Mouse (Mus musculus) liver, embryonic 14.5 days (tissue): Measurements from ENCODE around the gene Ostn. TPM values are rescaled to one million over a fixed set of nuclear protein-coding genes. Genes with fewer than 3 reads are reported as not detected.

Experiments
- ATAC-seq: fragments of 200-750 bp; cut with Nextera tagmentation; 2 replicates; pipeline ENCODE4 v1.8.0; 2017; ENCODE audit warnings: moderate number of reproducible peaks, mild to moderate bottlenecking, moderate library complexity; ENCODE audit not compliant: insufficient read depth
- DNase-seq, 3 experiments: peaks; one replicate each; pipeline ENCODE4 v3.0.0-alpha.2; 2012 to 2013; ENCODE audit warnings: low read depth in 3 of 3, low spot score in 3 of 3
- H3K27ac ChIP-seq: fragments of 300-500 bp; sonication (generic); 2 replicates; pipeline ENCODE4 v1.5.1; 2014; ENCODE audit warnings: moderate library complexity, mild to moderate bottlenecking, control low read depth, inconsistent platforms
- H3K27me3 ChIP-seq: fragments of 300-500 bp; sonication (generic); 2 replicates; pipeline ENCODE4 v1.6.1; 2014; ENCODE audit warnings: mild to moderate bottlenecking, low read length, moderate library complexity; ENCODE audit not compliant: control insufficient read depth, insufficient read depth
- H3K36me3 ChIP-seq: fragments of 300-500 bp; sonication (generic); replicated peaks from 2 replicates; pipeline ENCODE4 v1.6.1; 2014; ENCODE audit warnings: low read depth; ENCODE audit not compliant: control insufficient read depth, insufficient read depth
- H3K4me1 ChIP-seq, 2 experiments: fragments of 200-500 bp in 1 of 2; fragments of 300-500 bp in 1 of 2; sonication (generic) in 1 of 2; replicated peaks; 2 replicates each; pipeline ENCODE4 v1.6.1; 2012 to 2014; ENCODE audit warnings: antibody characterized with exemption in 1 of 2, inconsistent platforms in 1 of 2, low read length in 1 of 2; ENCODE audit not compliant: control insufficient read depth in 2 of 2, insufficient read depth in 2 of 2
- H3K4me2 ChIP-seq: fragments of 300-500 bp; sonication (generic); 2 replicates; pipeline ENCODE4 v1.6.1; 2014; ENCODE audit warnings: low read depth, mild to moderate bottlenecking, control low read depth, moderate library complexity
- H3K4me3 ChIP-seq, 2 experiments: fragments of 200-500 bp in 1 of 2; fragments of 300-500 bp in 1 of 2; sonication (generic) in 1 of 2; 2 replicates each; pipeline ENCODE4 v1.5.1; 2012 to 2014; ENCODE audit warnings: low read depth in 2 of 2, low read length in 2 of 2, mild to moderate bottlenecking in 2 of 2, control low read depth in 1 of 2, inconsistent platforms in 1 of 2, moderate library complexity in 1 of 2; ENCODE audit not compliant: insufficient read depth in 1 of 2
- H3K9ac ChIP-seq: fragments of 300-500 bp; sonication (generic); replicated peaks from 2 replicates; pipeline ENCODE4 v1.6.1; 2014; ENCODE audit warnings: mild to moderate bottlenecking, control low read depth, moderate library complexity
- H3K9me3 ChIP-seq: fragments of 300-500 bp; sonication (generic); 2 replicates; pipeline ENCODE4 v1.6.1; 2016; ENCODE audit warnings: low read length, mixed read lengths; ENCODE audit not compliant: control insufficient read depth
- CTCF ChIP-seq: IDR thresholded peaks from 2 replicates; pipeline ENCODE4 v1.5.1; 2016; ENCODE audit warnings: antibody characterized with exemption, low read depth, control low read depth
- EP300 ChIP-seq: IDR thresholded peaks from 2 replicates; pipeline ENCODE4 v1.6.1; 2016; ENCODE audit warnings: antibody characterized with exemption, low read depth
- WGBS: fragments of 180-500 bp; shearing (Covaris S2); extraction: QIAGEN DNeasy Blood & Tissue Kit; methylation state at CpG from one replicate; pipeline ENCODE4 v1.1.7; 2014; ENCODE audit not compliant: insufficient replicate concordance; 5-methylcytosine and 5-hydroxymethylcytosine counted together
- polyA plus RNA-seq, 2 experiments: library from polyadenylated mRNA; depleted of rRNA in 1 of 2; stranded (reverse) in 1 of 2; unstranded in 1 of 2; fragments of >200 nt; fragmentation: Nextera tagmentation in 1 of 2; extraction: Ambion mirVana in 1 of 2; gene quantifications; 2 replicates each; pipeline versions ENCODE4 v1.2.1 to v1.2.3; 2012 to 2014

Ostn gene
- polyA plus RNA-seq, 2 experiments = not detected

- TF ChIP-seq CTCF (no peak), EP300 (no peak)
- no peaks in the 10 kb centered on the region for H3K27me3 ChIP-seq
- no peak overlapping the region for H3K27ac ChIP-seq
- ATAC-seq (no peak), DNase-seq (no peak)
- no peaks in the 10 kb centered on the region for H3K9me3 ChIP-seq
- no peak overlapping the region for H3K9ac ChIP-seq
- no peaks in the 10 kb centered on the region for H3K36me3 ChIP-seq
- 63% methylated on average over 1 of the region's 1 CpGs for WGBS
- no peak overlapping the region for H3K4me3 ChIP-seq
- peaks cover 6 to 18% of the 10 kb centered on the region in 2 experiments; a peak in 3 of 4 replicates for H3K4me1 ChIP-seq
- no peak overlapping the region for H3K4me2 ChIP-seq
Measured at GRCm38 (mm10) chr16:27385649-27386048, 78.4 kb downstream of the Ostn start.

- no peak for ATAC-seq
- TF ChIP-seq CTCF = no peak
- no peak for TF ChIP-seq EP300
- no peaks in the 10 kb centered on the region for H3K36me3 ChIP-seq
- H3K4me2 ChIP-seq = no peak overlapping the region
- no peak for DNase-seq
- 60% methylated on average over 4 of the region's 4 CpGs for WGBS
- H3K27me3 ChIP-seq = no peaks in the 10 kb centered on the region
- H3K27ac ChIP-seq = no peak overlapping the region
- peaks cover 6 to 19% of the 10 kb centered on the region in 2 experiments; a peak in 3 of 4 replicates for H3K4me1 ChIP-seq
- no peak overlapping the region for H3K9ac ChIP-seq
- no peak overlapping the region for H3K4me3 ChIP-seq
- H3K9me3 ChIP-seq = no peaks in the 10 kb centered on the region
Measured at GRCm38 (mm10) chr16:27386850-27387407, 79.6 kb downstream of the Ostn start.

- no peaks in the 10 kb centered on the region for H3K27me3 ChIP-seq
- TF ChIP-seq CTCF (no peak), EP300 (no peak)
- peak overlapping the region; percentile 31 for H3K27ac ChIP-seq
- H3K9me3 ChIP-seq = no peaks in the 10 kb centered on the region
- no peak overlapping the region; the same call in 1 of the 2 replicates for H3K9ac ChIP-seq
- H3K4me3 ChIP-seq = peak overlapping the region; percentile 8 to 71; a peak in 2 of 4 replicates
- H3K4me2 ChIP-seq = peak overlapping the region; percentile 77
- WGBS = 19% methylated on average over 12 of the region's 12 CpGs
- peaks cover 6 to 19% of the 10 kb centered on the region in 2 experiments; a peak in 3 of 4 replicates for H3K4me1 ChIP-seq
- 0 out of 2 replicates have a peak, but pooled peaks have one; percentile 9 for ATAC-seq
- H3K36me3 ChIP-seq = no peaks in the 10 kb centered on the region
- DNase-seq = no peak
Measured at GRCm38 (mm10) chr16:27387634-27388611, 80.6 kb downstream of the Ostn start.

- no peak for TF ChIP-seq EP300
- no peak for TF ChIP-seq CTCF
- under 1% methylated on average over 54 of the region's 69 CpGs for WGBS
- Histone ChIP-seq H3K9me3 (no peaks in the 10 kb centered on the region), H3K36me3 (no peaks in the 10 kb centered on the region), H3K9ac (peak within 1 kb of the TSS; percentile 82), H3K27ac (peak within 1 kb of the TSS; percentile 31), H3K4me2 (peak within 1 kb of the TSS; percentile 77), H3K27me3 (no peaks in the 10 kb centered on the region), H3K4me3 (peak within 1 kb of the TSS; percentile 70 to 71), H3K4me1 (peaks cover 6 to 19% of the 10 kb centered on the region in 2 experiments; a peak in 3 of 4 replicates)
- ATAC-seq = peak; percentile 88
- DNase-seq = peak in 2 of 3 experiments; percentile 31 to 33
Measured at GRCm38 (mm10) chr16:27388761-27389451, 81.6 kb downstream of the Ostn start, which contains the start of gene Ccdc50. Gene Ccdc50 (plus strand): TSS chr16:27388869.
